Mouse (Mus musculus) kidney, adult 18-20 months (tissue): ENCODE data around the gene Tfeb.

Experiments
- DNase-seq: peaks from one replicate; pipeline ENCODE4 v3.0.0; 2021

The Tfeb gene

GRCm38 (mm10) chr17:47792098-47792863, 55.5 kb downstream of the Tfeb start:
- DNase-seq: peak; percentile 68

GRCm38 (mm10) chr17:47793377-47793776, 56.5 kb downstream of the Tfeb start:
- peak; percentile 90 for DNase-seq

- DNase-seq: peak; percentile 67
Measured at GRCm38 (mm10) chr17:47795446-47795845, 58.6 kb downstream of the Tfeb start.

GRCm38 (mm10) chr17:47796156-47796816, 59.5 kb downstream of the Tfeb start:
- DNase-seq: no peak

- DNase-seq: no peak
Measured at GRCm38 (mm10) chr17:47796968-47797367, 60.1 kb downstream of the Tfeb start.

- no peak for DNase-seq
Measured at GRCm38 (mm10) chr17:47797383-47797782, 60.6 kb downstream of the Tfeb start.

GRCm38 (mm10) chr17:47802806-47803205, 66.0 kb downstream of the Tfeb start:
- DNase-seq: no peak

GRCm38 (mm10) chr17:47803662-47804061, 66.8 kb downstream of the Tfeb start:
- DNase-seq: no peak

GRCm38 (mm10) chr17:47805047-47805835, 68.4 kb downstream of the Tfeb start:
- DNase-seq: no peak

GRCm38 (mm10) chr17:47806230-47806629, 69.4 kb downstream of the Tfeb start:
- DNase-seq: peak; percentile 28

GRCm38 (mm10) chr17:47811265-47811800, 74.5 kb downstream of the Tfeb start:
- DNase-seq: no peak

- no peak for DNase-seq
Measured at GRCm38 (mm10) chr17:47812200-47812599, 75.4 kb downstream of the Tfeb start.

- DNase-seq: no peak
Measured at GRCm38 (mm10) chr17:47813616-47814015, 76.8 kb downstream of the Tfeb start.

GRCm38 (mm10) chr17:47814496-47814895, 77.7 kb downstream of the Tfeb start:
- no peak for DNase-seq

- no peak for DNase-seq
Measured at GRCm38 (mm10) chr17:47815446-47815845, 78.6 kb downstream of the Tfeb start.

GRCm38 (mm10) chr17:47818038-47818725, 81.4 kb downstream of the Tfeb start:
- DNase-seq: no peak

- DNase-seq: no peak
Measured at GRCm38 (mm10) chr17:47821339-47821738, 84.5 kb downstream of the Tfeb start.

GRCm38 (mm10) chr17:47831161-47831560, 94.3 kb downstream of the Tfeb start:
- no peak for DNase-seq

GRCm38 (mm10) chr17:47831772-47832171, 94.9 kb downstream of the Tfeb start:
- no peak for DNase-seq

- DNase-seq: no peak
Measured at GRCm38 (mm10) chr17:47832501-47833028, 95.7 kb downstream of the Tfeb start.

- peak; percentile 11 for DNase-seq
Measured at GRCm38 (mm10) chr17:47833029-47833627, 96.3 kb downstream of the Tfeb start.
